Mouse (Mus musculus) large intestine, adult 2 months (tissue): Measurements from ENCODE around the gene Gm6904. TPM values are rescaled to one million over a fixed set of nuclear protein-coding genes. Genes with fewer than 3 reads are reported as not detected.
A peak's percentile ranks its signal among the peaks of the same experiment; 100 is the strongest.
"Not testable (repeated sequence)": the region's sequence is repeated elsewhere in the genome, so short reads cannot be mapped to it uniquely, and the experiment has no call there.

Experiments
- DNase-seq: peaks from one replicate; pipeline ENCODE4 v3.0.0-alpha.2; 2012; ENCODE audit warnings: low read depth, low spot score
- WGBS: fragments of 180-500 bp; shearing (Covaris S2); methylation state at CpG from one replicate; pipeline ENCODE4 v1.1.7; 2018; 5-methylcytosine and 5-hydroxymethylcytosine counted together
- polyA plus RNA-seq: library from polyadenylated mRNA; depleted of rRNA; stranded (reverse); fragments of >200 nt; gene quantifications from 2 replicates; pipeline ENCODE4 v1.2.3, GENCODE M21; 2012; rRNA removed

The Gm6904 gene
- polyA plus RNA-seq: not detected in 2 replicates

- WGBS: 24% methylated on average over 3 of the region's 3 CpGs
These were observed at the start of gene Gm6904 for GRCm38 (mm10) chr14:59260056-59260455. Gm6904 (minus strand) TSS chr14:59260216.

GRCm38 (mm10) chr14:59297391-59297790 lies 37.4 kb upstream of the Gm6904 start, which contains the start of gene Phf11a:
Phf11a (minus strand) TSS chr14:59297522.
- DNase-seq: not testable (repeated sequence)
- 81% methylated on average over 1 of the region's 1 CpGs for WGBS

More at GRCm38 (mm10) chr14:59260056-59260455, at the start of gene Gm6904:
- DNase-seq: no peak

- not testable (repeated sequence) for DNase-seq
These were observed 31.8 kb upstream of the Gm6904 start for GRCm38 (mm10) chr14:59291769-59292168.

- 77% methylated on average over 4 of the region's 4 CpGs for WGBS
- not testable (repeated sequence) for DNase-seq
These were observed 14.9 kb upstream of the Gm6904 start for GRCm38 (mm10) chr14:59274961-59275360.

GRCm38 (mm10) chr14:59255861-59256260 lies 4.2 kb downstream of the Gm6904 start:
- WGBS: 86% methylated on average over 1 of the region's 1 CpGs

GRCm38 (mm10) chr14:59250350-59250749 lies 9.7 kb downstream of the Gm6904 start:
- WGBS: 43% methylated on average over 5 of the region's 5 CpGs
- DNase-seq: not testable (repeated sequence)

More at GRCm38 (mm10) chr14:59255861-59256260, 4.2 kb downstream of the Gm6904 start:
- not testable (repeated sequence) for DNase-seq

- no peak for DNase-seq
- WGBS: 91% methylated on average over 9 of the region's 9 CpGs
These were observed 26.4 kb downstream of the Gm6904 start for GRCm38 (mm10) chr14:59233635-59234034.

- WGBS: 42% methylated on average over 5 of the region's 5 CpGs
- DNase-seq: no peak
These were observed 28.0 kb downstream of the Gm6904 start for GRCm38 (mm10) chr14:59232003-59232402.

- no peak for DNase-seq
- WGBS: 88% methylated on average over 21 of the region's 21 CpGs
These were observed 29.6 kb downstream of the Gm6904 start for GRCm38 (mm10) chr14:59230331-59230966.

- WGBS: 92% methylated on average over 3 of the region's 3 CpGs
These were observed 30.2 kb downstream of the Gm6904 start for GRCm38 (mm10) chr14:59229822-59230221.

GRCm38 (mm10) chr14:59226240-59226639 lies 33.8 kb downstream of the Gm6904 start:
- whole genome bisulfite sequencing: 56% methylated on average over 11 of the region's 11 CpGs

More at GRCm38 (mm10) chr14:59229822-59230221, 30.2 kb downstream of the Gm6904 start:
- DNase-seq: no peak

GRCm38 (mm10) chr14:59219241-59219640 lies 40.8 kb downstream of the Gm6904 start:
- 62% methylated on average over 3 of the region's 3 CpGs for WGBS
- no peak for DNase-seq

More at GRCm38 (mm10) chr14:59226240-59226639, 33.8 kb downstream of the Gm6904 start:
- no peak for DNase-seq

- WGBS: 97% methylated on average over 2 of the region's 2 CpGs
- DNase-seq: no peak
These were observed 50.2 kb downstream of the Gm6904 start for GRCm38 (mm10) chr14:59209816-59210215.

GRCm38 (mm10) chr14:59209003-59209402 lies 51.0 kb downstream of the Gm6904 start:
- WGBS: 89% methylated on average over 7 of the region's 7 CpGs
- no peak for DNase-seq

- DNase-seq: no peak
- WGBS: 83% methylated on average over 10 of the region's 10 CpGs
These were observed 53.9 kb downstream of the Gm6904 start for GRCm38 (mm10) chr14:59205976-59206583.

GRCm38 (mm10) chr14:59205461-59205860 lies 54.6 kb downstream of the Gm6904 start:
- no peak for DNase-seq
- WGBS: 74% methylated on average over 7 of the region's 7 CpGs

GRCm38 (mm10) chr14:59201604-59202215 lies 58.3 kb downstream of the Gm6904 start:
- WGBS: 2% methylated on average over 21 of the region's 21 CpGs
- no peak for DNase-seq

GRCm38 (mm10) chr14:59200711-59201603 lies 59.1 kb downstream of the Gm6904 start, which contains the start of gene Rcbtb1:
Rcbtb1 (plus strand) TSS chr14:59201209.
- WGBS: under 1% methylated on average over 82 of the region's 96 CpGs
- peak; percentile 70 for DNase-seq
